Mouse (Mus musculus) hindbrain, embryonic 15.5 days (tissue): ENCODE data around the gene Tmem30b. TPM values are rescaled to one million over a fixed set of nuclear protein-coding genes. Genes with fewer than 3 reads are reported as not detected.

Experiments used
- ATAC-seq: fragments of 200-750 bp; cut with Nextera tagmentation; 2 replicates; pipeline ENCODE4 v1.8.0; 2017; ENCODE audit warnings: low read depth, moderate number of reproducible peaks, moderate TSS enrichment; ENCODE audit not compliant: low FRiP score
- H3K27ac ChIP-seq: fragments of 300-500 bp; sonication (generic); replicated peaks from 2 replicates; pipeline ENCODE4 v1.5.1; 2015; ENCODE audit warnings: mild to moderate bottlenecking, inconsistent platforms
- H3K27me3 ChIP-seq: fragments of 300-500 bp; sonication (generic); 2 replicates; pipeline ENCODE4 v1.6.1; 2015; ENCODE audit warnings: control low read depth, inconsistent platforms
- H3K36me3 ChIP-seq: fragments of 300-500 bp; sonication (generic); 2 replicates; pipeline ENCODE4 v1.6.1; 2015; ENCODE audit warnings: control low read depth, inconsistent platforms
- H3K4me1 ChIP-seq: fragments of 300-500 bp; sonication (generic); replicated peaks from 2 replicates; pipeline ENCODE4 v1.6.1; 2015; ENCODE audit warnings: control low read depth, inconsistent platforms
- H3K4me2 ChIP-seq: fragments of 300-500 bp; sonication (generic); 2 replicates; pipeline ENCODE4 v1.6.1; 2015; ENCODE audit warnings: moderate library complexity, mild to moderate bottlenecking, inconsistent platforms
- H3K4me3 ChIP-seq: fragments of 300-500 bp; sonication (generic); 2 replicates; pipeline ENCODE4 v1.5.1; 2015; ENCODE audit warnings: mild to moderate bottlenecking, inconsistent platforms
- H3K9ac ChIP-seq: fragments of 300-500 bp; sonication (generic); 2 replicates; pipeline ENCODE4 v1.6.1; 2015; ENCODE audit warnings: inconsistent platforms
- H3K9me3 ChIP-seq: fragments of 300-500 bp; sonication (generic); 2 replicates; pipeline ENCODE4 v1.6.1; 2016; ENCODE audit warnings: control low read depth, inconsistent platforms
- WGBS: fragments of 180-500 bp; shearing (Covaris S2); methylation state at CpG from one replicate; pipeline ENCODE4 v1.1.7; 2015; 5-methylcytosine and 5-hydroxymethylcytosine counted together
- polyA plus RNA-seq: library from polyadenylated mRNA; unstranded; fragments of >200 nt; fragmentation: Nextera tagmentation; extraction: Ambion mirVana; gene quantifications from 2 replicates; pipeline ENCODE4 v1.2.1, GENCODE M21; 2015

The Tmem30b gene
- polyA plus RNA-seq = 0.24 and 0.38 TPM in 2 replicates

DNA sequence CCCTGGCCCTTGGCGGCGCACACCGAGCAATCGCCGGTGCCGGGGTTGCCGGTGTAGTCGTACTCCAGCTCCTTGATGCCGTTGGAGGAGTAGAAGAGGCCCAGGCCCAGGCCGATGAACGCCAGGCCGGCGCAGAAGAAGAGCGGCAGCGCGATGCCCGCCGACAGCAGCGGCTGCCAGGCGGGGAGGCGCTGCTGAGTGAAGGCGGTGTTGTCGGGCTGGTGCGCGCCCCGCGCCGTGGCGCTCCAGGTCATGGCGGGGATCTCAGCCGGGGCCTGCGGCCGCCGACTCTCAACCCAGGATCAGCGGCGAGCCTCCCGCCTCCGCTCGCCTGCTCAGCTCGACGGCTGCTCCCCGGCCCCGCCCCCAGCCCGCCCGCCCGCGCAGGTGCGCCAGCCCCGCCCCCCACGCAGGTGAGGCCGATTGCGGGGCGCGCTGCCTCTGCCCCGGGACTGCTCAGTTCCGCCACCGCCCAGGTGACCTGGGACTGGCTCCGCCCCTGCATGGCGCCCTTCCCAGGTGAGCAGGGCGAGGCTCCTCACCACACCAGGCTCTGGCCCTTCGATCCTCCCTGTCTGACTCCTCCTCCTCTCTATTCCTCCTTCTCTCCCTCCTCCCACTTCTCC lies at the start of gene Tmem30b:
Gene Tmem30b, minus strand, starts transcription at position 307 of the 626 bp plus-strand sequence.
- Histone ChIP-seq H3K4me2 (peak within 1 kb of the TSS; percentile 51), H3K9ac (no peak within 1 kb of the TSS), H3K27ac (no peak within 1 kb of the TSS), H3K9me3 (no peaks in the 10 kb centered on the region), H3K4me1 (peaks cover 14% of the 10 kb centered on the region), H3K27me3 (peaks cover 86% of the 10 kb centered on the region), H3K36me3 (no peaks in the 10 kb centered on the region), H3K4me3 (peak within 1 kb of the TSS; percentile 29)
- ATAC-seq = no peak
- 5% methylated on average over 32 of the region's 61 CpGs for WGBS

- H3K4me3 ChIP-seq = no peak overlapping the region
- no peak overlapping the region for H3K27ac ChIP-seq
- no peak for ATAC-seq
- no peak overlapping the region for H3K9ac ChIP-seq
- no peaks in the 10 kb centered on the region for H3K9me3 ChIP-seq
- H3K27me3 ChIP-seq = no peaks in the 10 kb centered on the region
- H3K4me1 ChIP-seq = 0 out of 2 replicates have a peak, but pooled peaks cover 2% of the 10 kb centered on the region
- H3K36me3 ChIP-seq = no peaks in the 10 kb centered on the region
- no peak overlapping the region for H3K4me2 ChIP-seq
- 79% methylated on average over 8 of the region's 8 CpGs for WGBS
Measured at GRCm38 (mm10) chr12:73595226-73595625, 49.0 kb upstream of the Tmem30b start.

GRCm38 (mm10) chr12:73594177-73594745 lies 48.1 kb upstream of the Tmem30b start:
- 91% methylated on average over 9 of the region's 9 CpGs for WGBS
- H3K9me3 ChIP-seq = no peaks in the 10 kb centered on the region
- H3K9ac ChIP-seq = no peak overlapping the region
- no peak overlapping the region for H3K4me2 ChIP-seq
- no peak overlapping the region for H3K4me3 ChIP-seq
- no peaks in the 10 kb centered on the region for H3K27me3 ChIP-seq
- H3K4me1 ChIP-seq = no peaks in the 10 kb centered on the region
- ATAC-seq = no peak
- H3K27ac ChIP-seq = no peak overlapping the region
- H3K36me3 ChIP-seq = no peaks in the 10 kb centered on the region

DNA sequence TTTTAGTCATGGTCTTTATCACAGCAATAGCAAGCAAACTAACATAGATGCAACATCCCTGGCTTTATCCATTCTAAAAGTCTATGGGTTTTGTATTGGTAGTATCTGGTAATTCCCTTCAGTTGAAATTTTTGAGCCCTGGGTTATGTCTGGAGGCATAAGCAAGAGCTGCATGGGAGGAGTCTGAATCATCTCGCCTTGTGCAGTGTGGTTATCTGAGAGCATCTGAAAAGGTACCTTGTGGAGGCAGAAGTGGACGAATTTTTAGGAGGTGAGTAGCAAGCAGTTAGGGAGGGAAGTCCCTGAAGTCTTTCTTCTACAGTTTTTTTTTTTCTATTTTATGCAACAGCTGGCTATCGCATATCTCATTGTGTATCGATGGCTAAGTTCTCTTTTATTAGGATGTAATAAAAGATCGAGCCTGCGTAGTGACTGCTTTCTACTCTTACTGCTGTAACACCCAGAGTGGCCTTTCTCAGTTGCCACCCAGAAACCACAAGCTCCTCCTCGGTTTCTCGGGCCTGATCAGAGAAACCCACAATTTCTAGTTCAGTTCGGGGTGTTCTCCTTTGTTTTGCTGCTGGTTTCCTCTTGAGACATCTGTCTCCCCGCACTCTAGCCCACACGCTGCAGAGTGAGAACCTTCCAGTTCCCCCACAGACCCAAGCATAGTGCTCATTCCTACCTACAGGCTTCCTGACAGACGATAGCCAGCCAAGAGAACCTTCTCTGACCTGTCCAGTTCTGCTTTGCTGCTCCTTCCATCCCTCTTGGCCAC lies 47.0 kb upstream of the Tmem30b start:
- no peak overlapping the region for H3K4me3 ChIP-seq
- H3K4me2 ChIP-seq = no peak overlapping the region
- no peaks in the 10 kb centered on the region for H3K27me3 ChIP-seq
- no peak for ATAC-seq
- no peaks in the 10 kb centered on the region for H3K9me3 ChIP-seq
- no peaks in the 10 kb centered on the region for H3K4me1 ChIP-seq
- no peak overlapping the region for H3K9ac ChIP-seq
- H3K36me3 ChIP-seq = no peaks in the 10 kb centered on the region
- 86% methylated on average over 12 of the region's 12 CpGs for WGBS
- no peak overlapping the region for H3K27ac ChIP-seq

DNA sequence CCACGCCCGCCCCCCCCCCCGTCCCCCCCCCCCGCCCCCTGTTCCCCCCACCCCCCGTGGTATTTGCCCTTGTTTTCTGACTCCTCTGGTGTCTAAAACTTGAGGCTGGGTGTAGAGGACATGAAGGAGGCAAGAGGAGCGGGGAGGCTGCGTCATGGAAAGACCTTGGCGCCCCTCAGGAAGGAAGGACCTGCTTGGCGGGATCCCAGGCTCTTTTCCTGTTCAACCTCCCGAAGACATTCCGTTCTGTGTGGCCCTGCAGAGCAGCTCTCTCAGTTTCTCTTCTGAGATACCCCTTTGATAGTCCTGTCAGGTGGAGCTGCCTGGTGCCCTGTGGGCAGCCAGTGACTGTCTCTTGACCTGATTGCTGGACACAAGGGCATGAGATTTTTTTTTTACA lies 45.4 kb upstream of the Tmem30b start:
- ATAC-seq = no peak
- no peaks in the 10 kb centered on the region for H3K9me3 ChIP-seq
- peaks cover 4% of the 10 kb centered on the region; the same call in 1 of the 2 replicates for H3K27me3 ChIP-seq
- no peaks in the 10 kb centered on the region for H3K4me1 ChIP-seq
- WGBS = 67% methylated on average over 11 of the region's 11 CpGs
- no peak overlapping the region for H3K4me3 ChIP-seq
- H3K9ac ChIP-seq = no peak overlapping the region
- H3K27ac ChIP-seq = no peak overlapping the region
- H3K4me2 ChIP-seq = no peak overlapping the region
- H3K36me3 ChIP-seq = no peaks in the 10 kb centered on the region

DNA sequence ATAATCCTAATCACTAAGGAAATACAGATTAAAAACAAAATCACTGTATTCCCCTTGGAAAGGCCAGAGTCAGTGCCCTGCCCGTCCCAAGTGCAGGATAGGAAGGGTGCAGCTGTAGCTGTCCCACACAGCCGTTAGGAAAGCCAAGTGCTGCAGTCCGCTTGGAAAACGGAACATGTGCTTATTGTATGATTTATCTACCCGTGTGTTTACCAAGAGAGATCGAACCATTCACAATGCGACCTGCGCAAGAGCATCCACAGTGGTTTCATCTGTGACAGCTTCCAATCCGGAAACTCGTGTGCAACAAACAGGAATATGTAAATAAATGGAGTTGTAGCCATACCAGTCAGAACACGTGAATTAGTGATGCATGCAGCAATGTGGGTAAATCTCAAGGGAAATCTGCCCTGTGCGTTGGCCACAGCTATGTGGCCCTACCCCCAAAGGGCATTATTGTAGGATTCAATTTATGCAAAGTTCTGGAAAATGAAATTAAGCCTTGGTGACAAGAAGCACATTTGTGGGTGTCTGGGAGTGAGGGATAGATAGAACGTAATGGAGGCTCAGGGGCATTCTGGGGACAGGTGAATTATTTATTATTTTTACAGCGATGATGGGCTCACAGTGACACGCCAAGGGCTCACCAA lies 44.6 kb upstream of the Tmem30b start:
- Histone ChIP-seq H3K36me3 (no peaks in the 10 kb centered on the region), H3K4me3 (no peak overlapping the region), H3K9me3 (no peaks in the 10 kb centered on the region), H3K27me3 (peaks cover 11% of the 10 kb centered on the region; the same call in 1 of the 2 replicates), H3K4me1 (peaks cover 6% of the 10 kb centered on the region), H3K9ac (no peak overlapping the region), H3K27ac (no peak overlapping the region), H3K4me2 (no peak overlapping the region)
- ATAC-seq = no peak
- 71% methylated on average over 15 of the region's 15 CpGs for WGBS

GRCm38 (mm10) chr12:73587262-73587661 lies 41.1 kb upstream of the Tmem30b start:
- Histone ChIP-seq H3K4me2 (peak overlapping the region; percentile 6; the same call in 1 of the 2 replicates), H3K36me3 (no peaks in the 10 kb centered on the region), H3K9ac (no peak overlapping the region), H3K27me3 (peaks cover 11% of the 10 kb centered on the region; the same call in 1 of the 2 replicates), H3K4me1 (peaks cover 20% of the 10 kb centered on the region), H3K4me3 (no peak overlapping the region), H3K9me3 (no peaks in the 10 kb centered on the region), H3K27ac (no peak overlapping the region)
- 74% methylated on average over 3 of the region's 3 CpGs for WGBS
- ATAC-seq = no peak

GRCm38 (mm10) chr12:73585850-73586249 lies 39.7 kb upstream of the Tmem30b start:
- no peak for ATAC-seq
- Histone ChIP-seq H3K9me3 (no peaks in the 10 kb centered on the region), H3K9ac (no peak overlapping the region), H3K27ac (no peak overlapping the region), H3K4me2 (peak overlapping the region; percentile 90), H3K36me3 (no peaks in the 10 kb centered on the region), H3K4me3 (peak overlapping the region; percentile 82), H3K4me1 (peaks cover 20% of the 10 kb centered on the region), H3K27me3 (peaks cover 11% of the 10 kb centered on the region; the same call in 1 of the 2 replicates)
- WGBS = under 1% methylated on average over 7 of the region's 7 CpGs

GRCm38 (mm10) chr12:73585241-73585801 lies 39.1 kb upstream of the Tmem30b start:
- H3K4me3 ChIP-seq = peak overlapping the region; percentile 82
- under 1% methylated on average over 33 of the region's 33 CpGs for WGBS
- H3K4me1 ChIP-seq = peaks cover 20% of the 10 kb centered on the region
- ATAC-seq = peak; percentile 69
- peaks cover 11% of the 10 kb centered on the region; the same call in 1 of the 2 replicates for H3K27me3 ChIP-seq
- H3K36me3 ChIP-seq = no peaks in the 10 kb centered on the region
- peak overlapping the region; percentile 90 for H3K4me2 ChIP-seq
- H3K9ac ChIP-seq = peak overlapping the region; percentile 75
- no peaks in the 10 kb centered on the region for H3K9me3 ChIP-seq
- H3K27ac ChIP-seq = peak overlapping the region; percentile 66

GRCm38 (mm10) chr12:73584610-73585240 lies 38.5 kb upstream of the Tmem30b start, which contains the start of gene Prkch:
Gene Prkch, plus strand, starts transcription at chr12:73584796.
- Histone ChIP-seq H3K4me3 (peak within 1 kb of the TSS; percentile 82), H3K27me3 (peaks cover 11% of the 10 kb centered on the region; the same call in 1 of the 2 replicates), H3K36me3 (no peaks in the 10 kb centered on the region), H3K4me2 (peak within 1 kb of the TSS; percentile 90), H3K27ac (peak within 1 kb of the TSS; percentile 66), H3K9me3 (no peaks in the 10 kb centered on the region), H3K4me1 (peaks cover 20% of the 10 kb centered on the region), H3K9ac (peak within 1 kb of the TSS; percentile 75)
- under 1% methylated on average over 53 of the region's 61 CpGs for WGBS
- ATAC-seq = peak; percentile 93
